Mouse (Mus musculus) kidney, adult 2 months (tissue): ENCODE results near the gene Gucy2d. TPM values are rescaled to one million over a fixed set of nuclear protein-coding genes. Genes with fewer than 3 reads are reported as not detected.

Source experiments
- DNase-seq: peaks from one replicate; pipeline ENCODE4 v3.0.0; 2021
- H3K27ac ChIP-seq: fragments of 200-500 bp; 2 replicates; pipeline ENCODE4 v1.5.1; 2012; ENCODE audit warnings: low read depth, low read length, control low read depth, inconsistent platforms; ENCODE audit not compliant: insufficient read depth
- H3K27me3 ChIP-seq: fragments of 200-500 bp; replicated peaks from 2 replicates; pipeline ENCODE4 v1.6.1; 2012; ENCODE audit warnings: mild to moderate bottlenecking, moderate library complexity, low read length, inconsistent platforms; ENCODE audit not compliant: control insufficient read depth, insufficient read depth
- H3K36me3 ChIP-seq: fragments of 200-500 bp; 2 replicates; pipeline ENCODE4 v1.6.1; 2012; ENCODE audit warnings: mild to moderate bottlenecking, moderate library complexity, low read length, inconsistent platforms; ENCODE audit not compliant: control insufficient read depth, insufficient read depth
- H3K4me1 ChIP-seq: fragments of 200-500 bp; 2 replicates; pipeline ENCODE4 v1.6.1; 2011; ENCODE audit warnings: low read length; ENCODE audit not compliant: control insufficient read depth, insufficient read depth
- H3K4me3 ChIP-seq: fragments of 200-500 bp; 2 replicates; pipeline ENCODE4 v1.5.1; 2011; ENCODE audit warnings: mild to moderate bottlenecking, low read depth, low read length, control low read depth; ENCODE audit not compliant: insufficient read depth
- CTCF ChIP-seq: fragments of 200-500 bp; conservative IDR thresholded peaks from 2 replicates; pipeline ENCODE4 v1.5.1; 2011; ENCODE audit warnings: low read depth, mild to moderate bottlenecking, control low read depth, low read length, moderate library complexity, mixed read lengths; ENCODE audit not compliant: insufficient read depth, insufficient read length
- POLR2A ChIP-seq: fragments of 200-500 bp; IDR thresholded peaks from one replicate; pipeline ENCODE4 v1.6.1; 2011; ENCODE audit warnings: low read depth, low read length, control low read depth
- WGBS: fragments of 180-500 bp; shearing (Covaris S2); methylation state at CpG from one replicate; pipeline ENCODE4 v1.1.7; 2018; 5-methylcytosine and 5-hydroxymethylcytosine counted together
- polyA plus RNA-seq: library from polyadenylated mRNA; depleted of rRNA; stranded (reverse); fragments of >200 nt; gene quantifications from 2 replicates; pipeline ENCODE4 v1.2.3, GENCODE M21; 2012

Gucy2d gene
- polyA plus RNA-seq, 1 experiment: not detected

DNA sequence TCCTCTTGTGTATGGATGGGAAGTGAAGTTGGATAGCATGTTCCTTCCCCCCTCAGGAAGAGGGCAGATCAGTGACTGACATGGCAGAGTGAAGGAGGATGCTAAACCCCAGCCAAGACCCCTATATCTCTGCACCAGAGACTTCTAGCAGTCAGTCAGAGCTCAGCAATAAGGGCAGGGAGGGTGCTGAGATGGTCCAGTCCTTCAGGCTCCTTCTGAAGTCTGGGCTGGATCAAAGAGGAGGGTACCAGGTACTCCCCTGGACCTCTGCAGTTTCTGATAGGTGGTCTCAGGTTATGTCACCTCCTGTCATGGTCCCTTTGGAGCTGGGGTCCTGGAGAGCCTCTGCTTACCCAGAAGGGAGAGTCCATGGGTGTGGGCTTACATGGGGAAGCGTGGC lies 55.4 kb downstream of the Gucy2d start:
- Histone ChIP-seq H3K4me3 (no peak overlapping the region), H3K27me3 (no peaks in the 10 kb centered on the region), H3K27ac (no peak overlapping the region), H3K4me1 (peaks cover 7% of the 10 kb centered on the region; the same call in 1 of the 2 replicates), H3K36me3 (no peaks in the 10 kb centered on the region)
- TF ChIP-seq POLR2A: no peak
- no peak for TF ChIP-seq CTCF
- WGBS: 95% methylated on average over 1 of the region's 1 CpGs
- no peak for DNase-seq

DNA sequence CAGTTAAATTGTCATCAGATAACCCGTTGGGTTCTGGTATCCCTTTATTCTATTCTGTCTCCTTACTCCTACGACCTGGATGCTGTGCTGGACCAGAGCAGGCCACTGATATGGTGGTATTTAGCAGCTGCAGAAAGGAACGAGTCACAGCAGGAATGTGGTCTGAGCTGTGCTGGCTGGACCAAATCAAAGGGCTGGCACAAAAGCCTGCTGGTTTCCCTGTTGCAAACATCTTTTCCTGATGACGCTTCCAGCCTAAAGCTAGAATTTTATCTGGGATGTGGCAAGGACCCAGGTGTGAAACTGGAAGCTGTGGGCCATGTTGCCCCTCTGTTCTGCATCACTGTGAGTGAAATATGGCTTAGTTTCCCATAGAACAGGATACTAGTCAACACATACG lies 57.2 kb downstream of the Gucy2d start:
- TF ChIP-seq POLR2A: no peak
- Histone ChIP-seq H3K36me3 (no peaks in the 10 kb centered on the region), H3K27ac (no peak overlapping the region), H3K4me3 (no peak overlapping the region), H3K4me1 (peaks cover 7% of the 10 kb centered on the region; the same call in 1 of the 2 replicates), H3K27me3 (no peaks in the 10 kb centered on the region)
- 79% methylated on average over 5 of the region's 5 CpGs for WGBS
- DNase-seq: no peak

DNA sequence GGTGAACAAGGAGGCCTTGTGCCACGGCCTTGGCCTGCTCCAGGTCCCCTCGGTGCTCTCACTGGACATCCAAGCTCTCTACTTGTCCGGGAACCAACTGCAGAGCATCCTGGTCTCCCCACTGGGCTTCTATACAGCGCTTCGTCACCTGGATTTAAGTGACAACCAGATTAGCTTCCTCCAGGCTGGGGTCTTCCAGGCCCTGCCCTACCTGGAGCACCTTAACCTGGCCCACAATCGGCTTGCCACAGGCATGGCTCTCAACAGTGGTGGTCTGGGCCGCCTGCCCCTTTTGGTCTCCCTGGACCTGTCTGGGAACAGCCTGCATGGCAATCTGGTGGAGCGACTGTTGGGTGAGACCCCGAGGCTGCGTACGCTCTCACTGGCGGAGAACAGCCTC lies 57.9 kb downstream of the Gucy2d start:
- Histone ChIP-seq H3K27me3 (no peaks in the 10 kb centered on the region), H3K27ac (no peak overlapping the region), H3K4me1 (peaks cover 7% of the 10 kb centered on the region; the same call in 1 of the 2 replicates), H3K4me3 (no peak overlapping the region), H3K36me3 (no peaks in the 10 kb centered on the region)
- 92% methylated on average over 12 of the region's 12 CpGs for WGBS
- TF ChIP-seq CTCF (no peak), POLR2A (no peak)
- no peak for DNase-seq

DNA sequence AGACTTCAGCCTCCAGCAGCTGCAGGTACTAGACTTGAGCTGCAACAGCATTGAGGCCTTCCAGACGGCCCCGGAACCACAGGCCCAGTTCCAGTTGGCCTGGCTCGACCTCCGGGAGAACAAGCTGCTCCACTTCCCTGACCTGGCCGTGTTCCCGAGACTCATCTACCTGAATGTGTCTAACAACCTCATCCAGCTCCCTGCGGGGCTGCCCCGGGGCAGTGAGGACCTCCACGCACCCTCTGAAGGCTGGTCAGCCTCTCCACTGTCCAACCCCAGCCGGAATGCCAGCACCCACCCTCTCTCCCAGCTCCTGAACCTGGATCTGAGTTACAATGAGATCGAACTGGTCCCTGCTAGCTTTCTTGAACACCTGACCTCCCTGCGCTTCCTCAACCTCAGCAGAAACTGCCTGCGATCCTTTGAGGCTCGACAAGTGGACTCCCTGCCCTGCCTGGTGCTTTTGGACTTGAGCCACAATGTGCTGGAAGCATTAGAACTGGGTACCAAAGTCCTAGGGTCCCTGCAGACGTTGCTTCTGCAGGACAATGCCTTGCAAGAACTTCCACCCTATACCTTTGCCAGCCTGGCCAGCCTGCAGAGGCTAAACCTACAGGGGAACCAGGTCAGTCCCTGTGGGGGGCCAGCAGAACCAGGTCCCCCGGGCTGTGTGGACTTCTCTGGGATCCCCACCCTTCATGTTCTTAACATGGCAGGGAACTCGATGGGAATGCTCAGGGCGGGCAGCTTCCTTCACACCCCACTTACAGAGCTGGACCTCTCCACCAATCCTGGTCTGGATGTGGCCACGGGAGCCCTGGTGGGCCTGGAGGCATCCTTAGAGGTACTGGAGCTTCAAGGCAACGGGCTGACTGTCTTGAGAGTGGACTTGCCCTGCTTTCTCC lies 58.7 kb downstream of the Gucy2d start:
- Histone ChIP-seq H3K4me3 (no peak overlapping the region), H3K27me3 (no peaks in the 10 kb centered on the region), H3K27ac (peak overlapping the region; percentile 24; the same call in 1 of the 2 replicates), H3K36me3 (no peaks in the 10 kb centered on the region), H3K4me1 (peaks cover 7% of the 10 kb centered on the region; the same call in 1 of the 2 replicates)
- no peak for TF ChIP-seq POLR2A
- TF ChIP-seq CTCF: no peak
- DNase-seq: peak; percentile 79
- 51% methylated on average over 20 of the region's 20 CpGs for WGBS

DNA sequence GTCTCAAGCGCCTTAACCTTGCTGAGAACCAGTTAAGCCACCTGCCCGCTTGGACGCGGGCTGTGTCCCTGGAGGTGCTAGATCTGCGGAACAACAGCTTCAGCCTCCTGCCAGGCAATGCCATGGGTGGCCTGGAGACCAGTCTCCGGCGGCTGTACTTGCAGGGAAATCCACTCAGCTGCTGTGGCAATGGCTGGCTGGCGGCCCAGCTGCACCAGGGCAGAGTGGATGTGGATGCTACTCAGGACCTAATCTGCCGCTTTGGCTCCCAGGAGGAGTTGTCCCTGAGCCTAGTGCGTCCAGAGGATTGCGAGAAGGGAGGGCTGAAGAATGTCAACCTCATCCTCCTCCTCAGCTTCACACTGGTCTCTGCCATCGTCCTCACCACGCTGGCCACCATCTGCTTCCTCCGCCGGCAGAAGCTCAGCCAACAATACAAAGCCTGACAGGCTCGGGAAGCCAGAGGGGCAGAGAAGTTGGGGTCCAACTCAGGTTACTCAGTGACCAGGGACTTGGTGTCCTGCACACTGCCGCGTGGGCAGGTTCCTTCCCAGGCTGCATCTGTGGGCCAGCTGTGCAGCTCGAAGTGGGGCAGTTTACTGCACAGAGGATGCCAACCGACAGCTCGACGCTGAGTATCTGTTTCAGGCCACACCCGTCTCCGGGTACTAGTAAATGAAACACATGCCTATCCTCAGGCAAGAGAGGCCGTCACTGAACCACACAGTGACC lies 59.5 kb downstream of the Gucy2d start:
- no peak for TF ChIP-seq CTCF
- no peak for TF ChIP-seq POLR2A
- peaks cover 10% of the 10 kb centered on the region; the same call in 1 of the 2 replicates for H3K4me1 ChIP-seq
- H3K36me3 ChIP-seq: no peaks in the 10 kb centered on the region
- peak; percentile 38 for DNase-seq
- H3K27me3 ChIP-seq: no peaks in the 10 kb centered on the region
- H3K27ac ChIP-seq: no peak overlapping the region
- no peak overlapping the region for H3K4me3 ChIP-seq
- 61% methylated on average over 25 of the region's 25 CpGs for WGBS

DNA sequence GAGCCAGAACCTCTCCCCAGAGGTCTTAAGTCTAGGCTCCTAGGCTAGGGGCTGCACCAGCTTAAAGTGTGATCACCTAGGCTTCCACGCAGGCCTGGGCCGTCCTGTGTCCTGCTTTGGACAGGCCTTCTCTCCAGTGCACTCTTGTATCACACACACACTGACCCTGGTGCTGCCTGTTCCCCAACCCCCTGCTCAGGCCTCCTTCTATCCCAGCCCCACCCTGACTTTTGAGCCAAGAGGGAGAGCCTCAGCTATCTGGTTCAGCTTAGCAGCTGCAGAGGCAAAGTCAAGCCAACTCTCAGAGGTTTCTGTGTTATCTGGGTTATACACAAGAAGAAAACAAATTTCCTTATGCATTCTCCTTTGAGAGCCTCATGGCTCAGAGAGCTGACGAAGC lies 60.3 kb downstream of the Gucy2d start:
- Histone ChIP-seq H3K4me3 (no peak overlapping the region), H3K36me3 (no peaks in the 10 kb centered on the region), H3K4me1 (peaks cover 10% of the 10 kb centered on the region; the same call in 1 of the 2 replicates), H3K27ac (no peak overlapping the region), H3K27me3 (no peaks in the 10 kb centered on the region)
- TF ChIP-seq POLR2A (no peak), CTCF (no peak)
- peak; percentile 49 for DNase-seq
- 88% methylated on average over 3 of the region's 3 CpGs for WGBS

DNA sequence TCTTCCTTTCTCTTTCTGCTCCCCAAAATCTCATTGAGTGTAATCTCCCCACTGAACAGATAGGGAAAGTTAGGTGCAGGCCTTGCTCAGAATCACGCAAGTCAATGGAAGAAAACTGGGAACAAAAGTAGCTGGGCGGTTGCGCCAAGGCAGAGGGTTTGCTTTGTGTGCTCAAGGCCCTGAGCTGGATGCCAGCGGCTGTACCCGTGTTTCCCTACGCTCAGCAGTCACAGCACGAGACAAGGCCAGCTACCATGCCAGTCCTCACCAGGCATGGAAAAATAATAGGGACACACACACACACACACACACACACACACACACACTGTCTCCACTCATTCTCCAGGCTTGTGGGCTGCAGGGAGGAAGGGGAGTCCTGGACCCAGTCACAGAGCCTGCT lies 60.9 kb downstream of the Gucy2d start:
- TF ChIP-seq CTCF: no peak
- TF ChIP-seq POLR2A: no peak
- no peak overlapping the region for H3K27ac ChIP-seq

More for the DNA sequence above, 60.9 kb downstream of the Gucy2d start:
- H3K27me3 ChIP-seq: no peaks in the 10 kb centered on the region
- peaks cover 10% of the 10 kb centered on the region; the same call in 1 of the 2 replicates for H3K4me1 ChIP-seq
- no peaks in the 10 kb centered on the region for H3K36me3 ChIP-seq
- no peak for DNase-seq
- WGBS: 94% methylated on average over 7 of the region's 7 CpGs
- H3K4me3 ChIP-seq: no peak overlapping the region
